Mouse (Mus musculus): ENCODE measurements around the gene Pou6f2.

DNA sequence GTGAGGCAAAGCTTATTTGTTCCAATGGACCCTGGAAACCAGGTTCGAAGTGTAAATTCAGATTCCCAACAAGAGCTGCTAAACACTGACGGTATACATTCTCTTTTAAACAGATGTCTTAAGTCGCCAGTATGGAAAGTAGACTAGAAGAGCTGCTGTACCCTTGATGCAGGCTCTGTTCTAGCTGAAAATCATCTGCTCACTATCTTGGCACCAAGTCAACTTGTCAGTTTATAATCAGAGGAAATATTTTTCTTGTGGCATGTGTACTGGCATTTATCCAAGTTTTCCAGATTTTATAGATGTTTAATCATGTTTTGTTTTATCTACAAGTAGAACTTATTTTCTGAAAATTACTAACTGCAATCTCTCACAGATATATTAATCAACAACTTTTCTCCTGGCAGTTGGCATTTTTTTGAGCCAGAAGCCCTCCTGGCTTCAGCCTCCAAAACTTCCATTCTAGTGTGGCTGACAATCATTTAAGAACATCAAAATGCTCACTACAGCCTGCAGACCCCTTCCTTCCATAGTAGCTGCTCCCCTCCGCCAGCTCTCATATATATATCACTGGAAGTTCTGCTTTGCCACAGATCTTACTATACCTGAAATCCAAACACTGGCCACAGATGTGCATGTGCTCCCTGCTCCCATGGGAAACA is 107.1 kb downstream of the Pou6f2 start:
- TF ChIP-seq POLR2A (IDR thresholded peaks at IDR 0.05; ENCODE audit: low read depth, low read length) (no peak), CTCF (IDR thresholded peaks at IDR 0.05; ENCODE audit: borderline replicate concordance, insufficient read depth, low read length) (no peak)
